Mouse (Mus musculus): ENCODE data around the gene Slc27a2.
"Not testable (repeated sequence)": the region's sequence is repeated elsewhere in the genome, so short reads cannot be mapped to it uniquely, and the experiment has no call there.

Slc27a2 gene

DNA sequence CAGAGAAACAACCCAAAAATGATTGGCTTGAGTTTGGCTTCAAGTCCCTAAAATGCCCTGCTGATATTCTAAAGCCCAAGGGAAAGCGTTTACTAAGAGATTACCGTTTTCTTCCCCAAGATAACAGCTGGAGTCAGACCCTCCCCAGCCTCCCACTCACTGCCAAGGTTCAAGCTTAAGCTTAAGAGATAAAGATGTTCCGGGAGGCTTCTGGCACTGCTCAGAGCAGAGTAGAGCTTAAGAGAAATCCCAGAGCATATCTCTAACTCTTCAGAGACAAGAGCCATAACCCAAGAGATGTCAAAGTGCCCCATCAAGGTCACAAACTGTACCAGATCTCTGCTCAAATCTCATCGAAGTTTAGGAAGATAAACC lies 54.5 kb downstream of the Slc27a2 start:
- no peak for DNase-seq

DNA sequence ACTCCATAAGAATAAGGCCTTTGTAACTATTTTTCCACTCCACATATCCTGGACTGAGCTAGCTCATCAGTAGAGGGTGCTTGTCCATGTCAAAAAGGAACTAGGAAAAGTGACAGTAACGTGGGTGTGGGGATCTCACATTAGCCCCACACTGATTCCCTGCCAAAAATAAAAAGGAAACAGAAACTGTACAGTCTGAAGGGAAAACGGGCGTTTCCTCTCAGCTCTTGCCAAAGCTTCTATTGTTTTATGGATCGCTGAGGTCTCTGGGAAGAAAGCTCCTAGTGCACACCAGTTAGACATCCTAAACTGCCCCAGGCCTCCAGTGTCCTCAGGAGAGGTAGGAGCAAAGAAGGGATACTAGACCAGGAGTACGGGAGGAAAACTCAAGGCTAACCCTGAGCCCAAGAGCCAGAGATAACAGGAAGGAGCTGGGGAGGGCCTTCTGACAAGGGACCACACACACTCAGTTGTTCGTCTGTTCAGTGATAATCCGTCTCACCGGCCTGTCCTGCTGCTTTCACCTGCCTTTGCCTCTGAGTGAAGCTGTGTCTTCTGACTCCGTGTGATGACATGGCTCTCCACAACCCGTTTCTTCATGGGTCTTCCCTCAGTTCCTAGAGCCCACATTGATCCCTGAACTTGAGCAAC lies 55.5 kb downstream of the Slc27a2 start:
- no peak for DNase-seq

GRCm38 (mm10) chr2:126609600-126609999 lies 57.4 kb downstream of the Slc27a2 start:
- not testable (repeated sequence) for DNase-seq

DNA sequence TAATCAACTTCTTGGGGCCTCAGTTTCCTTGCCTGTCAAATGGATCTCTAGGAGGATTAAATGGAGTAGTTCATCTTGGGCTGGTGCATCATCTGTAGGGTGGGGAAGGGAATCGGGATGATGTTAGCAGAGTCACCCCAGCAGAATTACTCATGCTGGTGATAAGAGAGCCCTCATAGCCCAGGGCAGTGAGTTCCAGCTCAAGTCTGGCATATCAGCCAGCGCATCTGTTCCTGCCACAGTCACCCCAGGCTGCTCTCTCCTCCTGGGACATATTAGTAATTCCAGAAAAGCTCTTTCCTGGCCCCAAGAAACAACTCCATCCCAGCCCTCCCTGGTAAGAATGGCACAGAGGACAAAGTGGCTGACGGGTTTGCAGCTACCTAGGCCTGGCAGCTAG lies 63.1 kb downstream of the Slc27a2 start:
- no peak for DNase-seq

DNA sequence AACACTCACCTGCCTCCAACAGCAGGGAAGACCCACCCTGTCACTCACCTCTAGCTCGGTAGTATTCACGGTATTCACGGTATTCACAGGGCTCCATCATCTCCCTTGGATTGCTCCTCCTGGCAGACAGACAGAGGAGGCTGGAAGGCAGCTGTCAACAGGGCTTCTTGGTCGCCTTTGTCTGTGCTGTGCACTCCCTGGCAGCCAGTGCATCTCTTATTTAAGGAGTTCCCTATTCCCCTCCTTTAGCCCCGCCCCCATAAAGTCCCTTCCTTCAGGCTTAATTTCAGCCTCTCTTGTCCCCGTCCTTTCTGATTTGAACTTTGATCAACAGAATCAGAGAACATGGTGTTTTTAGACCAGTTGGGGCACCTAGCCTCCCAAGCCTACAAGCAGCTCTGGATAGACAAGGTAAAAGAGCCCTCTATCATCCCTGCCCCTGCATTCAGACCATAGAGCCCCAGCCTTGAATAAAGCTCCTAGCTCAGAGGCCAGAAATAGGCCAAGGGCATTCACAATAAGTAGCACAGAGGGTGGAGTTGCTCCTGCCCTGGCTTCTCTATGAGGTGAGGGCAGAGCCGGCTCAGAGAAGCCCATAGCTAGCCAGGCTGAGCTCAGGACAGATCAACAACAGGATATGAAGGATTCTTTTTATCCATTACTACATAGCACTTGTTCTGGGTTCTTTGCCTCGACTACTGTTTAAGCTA lies 66.4 kb downstream of the Slc27a2 start:
- DNase-seq = no peak

DNA sequence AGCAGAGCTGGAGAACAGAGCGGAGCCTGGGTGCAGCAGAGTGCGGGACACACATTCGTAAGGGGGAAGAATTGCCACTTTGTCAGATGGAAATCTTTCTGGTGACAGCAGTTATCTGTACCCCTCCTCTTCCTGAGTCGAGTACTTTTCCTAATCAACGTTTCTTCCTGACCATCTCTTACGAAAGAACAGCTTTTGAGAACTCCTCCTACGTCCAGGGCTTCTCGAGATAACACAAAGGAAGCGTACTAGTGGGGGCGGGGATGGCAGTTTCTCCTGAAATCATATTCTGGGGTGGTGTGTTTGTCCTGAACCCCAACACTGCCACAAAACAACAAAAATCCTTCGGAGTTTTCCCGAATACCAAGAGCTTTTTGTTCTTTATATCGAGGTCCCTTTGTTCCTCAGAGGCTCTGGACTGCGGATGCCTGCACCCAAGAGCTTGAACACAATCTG lies 67.1 kb downstream of the Slc27a2 start, which contains the start of gene Hdc:
TSS of gene Hdc (minus strand) at position 51 of the 456 bp plus-strand sequence.
- DNase-seq = no peak

GRCm38 (mm10) chr2:126622455-126622854 lies 70.2 kb downstream of the Slc27a2 start:
- no peak for DNase-seq

DNA sequence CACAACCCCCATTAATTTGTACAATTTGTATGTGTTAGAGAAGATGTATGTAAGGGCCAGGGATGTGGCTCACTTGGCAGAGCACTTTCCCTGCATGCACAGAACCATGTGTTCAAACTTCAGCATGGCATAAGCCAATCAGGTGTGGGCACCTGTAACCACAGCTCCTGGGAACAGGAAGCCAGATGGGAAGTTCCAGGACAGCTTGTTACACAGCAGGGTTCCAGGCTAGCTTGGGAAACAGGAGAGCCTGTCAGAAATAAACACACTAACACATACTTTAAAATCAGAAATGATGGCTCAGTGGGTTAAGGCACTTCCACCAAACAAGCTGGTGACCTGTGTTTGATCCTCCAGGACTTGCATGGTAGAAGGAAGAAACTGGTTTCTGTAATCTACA lies 70.9 kb downstream of the Slc27a2 start:
- DNase-seq = no peak

DNA sequence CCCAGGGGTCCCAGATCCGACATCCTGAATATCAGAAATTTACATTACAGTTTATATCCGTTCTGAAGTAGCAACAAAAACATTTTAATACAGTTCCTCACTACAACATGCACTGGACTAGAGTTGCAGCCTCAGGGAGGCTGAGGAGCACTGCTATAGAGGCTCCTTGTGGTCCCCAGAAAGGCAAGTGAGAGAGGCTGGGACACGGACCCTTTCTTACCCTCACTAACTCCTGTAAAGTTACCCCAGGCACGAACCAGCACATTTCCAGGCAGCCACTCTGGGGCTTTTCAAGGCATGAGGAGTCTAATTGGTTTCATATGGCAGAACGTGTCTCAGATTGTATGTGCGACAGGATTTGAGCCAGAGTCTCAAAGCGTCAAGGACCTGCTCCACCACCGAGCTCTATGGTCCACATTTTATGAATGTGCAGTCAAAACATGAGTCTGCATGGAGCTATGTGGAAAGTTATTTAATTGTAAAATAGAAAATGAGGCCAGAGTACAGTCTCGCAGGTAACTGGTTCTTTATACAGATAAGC lies 76.3 kb downstream of the Slc27a2 start:
- no peak for DNase-seq

GRCm38 (mm10) chr2:126633165-126633564 lies 81.0 kb downstream of the Slc27a2 start:
- no peak for DNase-seq

DNA sequence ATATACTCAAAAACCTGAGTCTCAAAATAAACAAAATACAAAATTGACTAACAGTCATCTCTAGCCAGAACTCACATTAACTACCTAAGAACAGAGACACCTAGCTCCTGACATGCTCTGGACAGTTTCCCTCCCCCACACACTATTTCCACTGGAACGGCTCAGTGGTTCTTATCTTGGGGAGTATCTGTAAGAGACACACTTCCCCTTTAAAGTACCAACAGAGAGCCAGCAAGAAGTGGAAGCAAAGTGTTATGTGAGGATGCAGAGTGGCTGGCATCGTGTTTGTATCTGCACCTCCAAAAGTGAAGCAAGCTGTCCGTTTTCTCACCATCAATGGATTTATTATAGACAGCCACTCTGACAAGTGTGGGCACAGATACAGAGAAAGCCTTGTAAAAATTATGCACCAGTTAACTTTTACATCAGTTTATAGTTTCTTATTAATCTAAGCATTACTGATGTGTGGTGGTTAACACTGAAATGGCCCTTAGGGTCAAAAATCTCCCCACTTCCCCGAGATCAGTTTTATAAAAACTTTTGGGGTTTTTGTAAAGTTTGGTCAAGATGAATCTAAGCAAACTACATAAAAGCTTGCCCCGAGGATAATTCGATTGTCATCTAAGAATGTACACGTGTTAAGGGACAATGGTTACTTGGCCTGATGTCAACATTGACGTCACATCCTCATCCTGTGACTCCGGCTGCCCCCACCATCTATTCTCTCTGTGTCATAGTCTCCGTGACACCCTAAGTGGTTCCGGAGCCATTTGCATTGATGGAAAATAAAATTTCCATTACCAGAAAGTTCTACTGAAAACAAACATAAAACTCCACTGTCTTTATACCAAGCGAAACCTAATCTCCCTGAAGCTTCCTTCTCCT lies 84.0 kb downstream of the Slc27a2 start:
- DNase-seq = no peak
